Mouse (Mus musculus): ENCODE results near the gene Arntl2.
A peak's percentile ranks its signal among the peaks of the same experiment; 100 is the strongest.
"Not testable (repeated sequence)": the region's sequence is repeated elsewhere in the genome, so short reads cannot be mapped to it uniquely, and the experiment has no call there.

The Arntl2 gene

DNA sequence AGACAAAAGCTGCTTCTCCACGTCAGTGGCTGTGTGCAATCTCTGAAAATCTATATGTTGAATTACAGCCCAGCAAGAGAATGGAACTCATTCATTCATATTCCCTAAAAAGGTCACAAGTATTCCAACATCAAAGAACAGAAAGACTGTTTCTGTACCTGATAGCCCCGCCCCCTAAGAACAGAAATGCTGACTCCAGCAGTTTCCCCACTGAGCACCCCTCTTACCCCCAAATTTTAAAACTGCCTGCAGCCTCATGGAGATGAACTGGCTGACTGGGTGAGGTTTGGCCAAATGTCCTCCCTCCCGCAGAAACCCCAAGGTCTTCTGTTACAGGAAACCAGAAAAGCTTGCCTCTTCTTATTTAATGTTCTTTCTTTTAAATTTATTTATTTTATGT lies 51.5 kb downstream of the Arntl2 start:
- DNase-seq (ENCODE audit: low read depth, low spot score), result no peak

DNA sequence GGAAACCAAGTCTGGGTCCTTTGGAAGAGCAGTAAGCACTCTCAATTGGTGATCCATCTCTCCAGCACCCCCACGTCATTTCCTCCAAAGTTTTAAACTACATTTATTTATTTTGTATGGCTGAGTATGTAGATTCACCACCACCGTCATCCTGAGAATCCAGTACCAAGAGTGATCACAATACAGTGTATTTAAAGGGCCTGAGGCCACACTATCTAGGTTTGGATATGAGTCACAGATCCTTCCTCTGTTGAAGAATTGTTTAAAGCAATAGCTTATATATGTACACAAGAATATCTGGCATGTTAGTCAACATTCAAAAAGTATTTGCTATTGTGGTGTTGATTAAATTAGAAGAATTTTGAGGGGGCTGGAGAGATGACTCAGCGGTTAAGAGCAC lies 52.4 kb downstream of the Arntl2 start:
- DNase-seq (ENCODE audit: low read depth, low spot score), result no peak

- no peak for DNase-seq (ENCODE audit: low read depth, low spot score)
Observed at GRCm38 (mm10) chr6:146850050-146850449, 54.2 kb downstream of the Arntl2 start, which contains the start of gene Smco2. Smco2 (plus strand) TSS chr6:146850104.

GRCm38 (mm10) chr6:146851916-146852315 lies 56.1 kb downstream of the Arntl2 start:
- no peak for DNase-seq (ENCODE audit: low read depth, low spot score)

GRCm38 (mm10) chr6:146852739-146853138 lies 56.9 kb downstream of the Arntl2 start:
- DNase-seq (ENCODE audit: low read depth, low spot score), result no peak

- DNase-seq (ENCODE audit: low read depth, low spot score), result peak; percentile 16
Observed at GRCm38 (mm10) chr6:146855185-146855584, 59.3 kb downstream of the Arntl2 start.

GRCm38 (mm10) chr6:146857386-146857785 lies 61.5 kb downstream of the Arntl2 start:
- no peak for DNase-seq (ENCODE audit: low read depth, low spot score)

DNA sequence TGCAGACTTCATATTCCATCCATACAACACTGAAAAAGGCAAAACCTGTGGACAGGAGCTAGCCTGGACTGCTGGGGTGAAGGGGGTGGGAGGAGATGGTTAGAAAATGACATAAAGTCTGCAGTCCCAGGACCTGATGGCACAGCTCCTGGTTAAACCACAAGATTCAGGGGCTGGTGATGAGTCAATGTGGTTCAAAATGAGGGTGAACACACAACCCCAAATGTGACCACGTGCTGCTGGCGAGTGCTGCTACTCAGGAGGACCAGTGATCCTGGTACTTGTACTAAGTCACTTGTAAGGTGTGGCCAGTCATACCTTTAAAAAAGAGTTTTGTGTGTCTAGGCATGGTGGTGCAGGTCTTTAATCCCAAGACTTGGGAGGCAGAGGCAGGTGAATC lies 67.3 kb downstream of the Arntl2 start:
- no peak for DNase-seq (ENCODE audit: low read depth, low spot score)

DNA sequence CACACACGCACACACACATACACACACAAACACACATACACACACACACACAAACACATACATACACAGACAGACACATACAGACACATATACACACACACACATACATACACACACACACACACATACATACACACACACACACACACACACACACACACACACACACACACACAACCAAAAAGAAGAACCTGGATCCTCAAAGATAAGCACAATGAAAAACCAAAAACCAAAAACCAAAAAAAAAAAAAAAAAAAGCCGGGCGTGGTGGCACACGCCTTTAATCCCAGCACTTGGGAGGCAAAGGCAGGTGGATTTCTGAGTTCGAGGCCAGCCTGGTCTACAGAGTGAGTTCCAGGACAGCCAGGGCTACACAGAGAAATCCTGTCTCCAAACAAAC lies 68.5 kb downstream of the Arntl2 start:
- not testable (repeated sequence) for DNase-seq (ENCODE audit: low read depth, low spot score)

DNA sequence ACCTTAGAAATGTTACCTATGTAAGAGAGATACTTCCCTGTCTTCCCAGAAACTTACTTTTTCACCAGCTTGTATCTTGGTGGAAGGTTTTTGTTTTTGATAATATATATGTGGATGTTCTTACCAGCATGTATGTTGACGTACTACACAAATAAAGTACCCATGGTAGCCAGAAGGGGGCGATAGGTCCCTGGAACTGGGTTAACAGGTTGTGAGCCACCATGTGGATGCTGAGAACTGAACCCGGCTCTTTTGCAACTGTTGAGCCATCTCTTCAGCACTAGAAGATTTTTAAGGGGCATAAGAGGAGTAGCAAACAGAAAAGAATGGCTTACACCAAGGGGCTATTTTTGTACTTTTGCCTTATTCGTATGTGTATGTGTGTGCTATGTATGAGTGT lies 69.8 kb downstream of the Arntl2 start:
- no peak for DNase-seq (ENCODE audit: low read depth, low spot score)

DNA sequence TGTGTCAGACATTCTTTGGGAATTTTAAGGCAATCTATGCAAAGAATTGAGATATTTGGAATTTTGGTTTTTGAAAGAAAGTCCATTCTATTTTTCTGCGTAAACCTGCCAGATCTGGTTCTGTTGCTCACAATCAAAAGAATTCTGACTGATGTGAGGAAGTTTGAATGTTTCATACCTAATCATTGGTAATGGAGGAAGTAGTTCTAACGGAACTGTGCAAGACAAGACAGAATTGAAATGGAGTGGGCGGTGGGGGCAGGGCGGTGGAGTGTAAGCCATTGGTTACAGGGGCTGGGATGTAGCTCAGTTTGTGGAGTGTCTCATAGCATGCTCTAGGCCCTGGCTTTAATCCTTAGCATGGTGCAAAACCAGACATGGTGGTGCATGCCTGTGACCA lies 76.1 kb downstream of the Arntl2 start:
- DNase-seq (ENCODE audit: low read depth, low spot score), result no peak

DNA sequence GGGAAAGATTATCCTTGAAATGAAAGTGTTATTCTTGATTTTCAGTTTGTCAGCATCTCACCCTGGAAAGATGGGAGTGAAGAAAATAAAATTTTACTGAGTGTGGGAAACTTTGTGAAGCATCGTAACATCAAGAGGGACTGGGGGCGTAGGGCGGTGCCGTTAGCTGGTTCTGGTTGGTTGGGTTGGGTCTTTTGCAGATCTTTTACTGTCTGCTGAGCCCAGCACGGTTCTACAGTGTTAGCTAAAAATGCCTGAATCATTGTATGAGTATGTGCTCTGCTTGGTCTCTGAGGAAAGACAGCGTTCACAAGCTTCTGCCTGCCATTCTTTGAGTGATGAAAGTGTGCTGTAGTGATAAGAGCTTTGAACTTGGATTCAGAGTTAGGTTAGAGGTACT lies 78.6 kb downstream of the Arntl2 start:
- DNase-seq (ENCODE audit: low read depth, low spot score), result no peak

- no peak for DNase-seq (ENCODE audit: low read depth, low spot score)
Observed at GRCm38 (mm10) chr6:146876820-146877219, 81.0 kb downstream of the Arntl2 start.

- DNase-seq (ENCODE audit: low read depth, low spot score), result no peak
Observed at GRCm38 (mm10) chr6:146877425-146878045, 81.7 kb downstream of the Arntl2 start.

DNA sequence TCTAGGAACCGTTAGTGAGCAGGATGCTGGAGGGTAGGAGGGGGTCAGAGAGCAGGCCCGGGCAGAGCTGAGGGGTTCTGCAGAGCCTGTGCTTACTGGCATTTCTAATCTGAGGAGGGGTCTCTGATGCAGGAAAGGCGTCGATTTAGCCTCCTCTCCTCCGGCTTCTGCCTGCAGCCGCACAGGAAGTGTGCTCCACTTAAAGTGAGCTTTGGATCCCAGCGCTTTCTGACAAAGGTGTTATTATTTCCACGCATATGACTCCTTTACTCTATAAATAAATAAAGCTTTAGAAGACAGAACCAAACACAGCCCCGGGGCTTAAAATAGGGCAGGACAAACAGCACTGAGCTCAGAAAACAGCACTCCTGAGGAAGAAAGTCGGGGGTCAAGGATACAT lies 83.1 kb downstream of the Arntl2 start:
- no peak for DNase-seq (ENCODE audit: low read depth, low spot score)

- DNase-seq (ENCODE audit: low read depth, low spot score), result no peak
Observed at GRCm38 (mm10) chr6:146879856-146880255, 84.0 kb downstream of the Arntl2 start.

GRCm38 (mm10) chr6:146880296-146880695 lies 84.4 kb downstream of the Arntl2 start:
- DNase-seq (ENCODE audit: low read depth, low spot score), result no peak

- no peak for DNase-seq (ENCODE audit: low read depth, low spot score)
Observed at GRCm38 (mm10) chr6:146881896-146882770, 86.3 kb downstream of the Arntl2 start.

Measured in WW6 (cell line).